Mouse (Mus musculus): ENCODE measurements at regions not wholly inside any gene's neighbourhood (a gene's known extent, or its start where the extent isn't known, plus 50 kb on each side); places are given as distances from the start of the nearest gene placed in this dataset.
A peak's percentile ranks its signal among the peaks of the same experiment; 100 is the strongest.

DNA sequence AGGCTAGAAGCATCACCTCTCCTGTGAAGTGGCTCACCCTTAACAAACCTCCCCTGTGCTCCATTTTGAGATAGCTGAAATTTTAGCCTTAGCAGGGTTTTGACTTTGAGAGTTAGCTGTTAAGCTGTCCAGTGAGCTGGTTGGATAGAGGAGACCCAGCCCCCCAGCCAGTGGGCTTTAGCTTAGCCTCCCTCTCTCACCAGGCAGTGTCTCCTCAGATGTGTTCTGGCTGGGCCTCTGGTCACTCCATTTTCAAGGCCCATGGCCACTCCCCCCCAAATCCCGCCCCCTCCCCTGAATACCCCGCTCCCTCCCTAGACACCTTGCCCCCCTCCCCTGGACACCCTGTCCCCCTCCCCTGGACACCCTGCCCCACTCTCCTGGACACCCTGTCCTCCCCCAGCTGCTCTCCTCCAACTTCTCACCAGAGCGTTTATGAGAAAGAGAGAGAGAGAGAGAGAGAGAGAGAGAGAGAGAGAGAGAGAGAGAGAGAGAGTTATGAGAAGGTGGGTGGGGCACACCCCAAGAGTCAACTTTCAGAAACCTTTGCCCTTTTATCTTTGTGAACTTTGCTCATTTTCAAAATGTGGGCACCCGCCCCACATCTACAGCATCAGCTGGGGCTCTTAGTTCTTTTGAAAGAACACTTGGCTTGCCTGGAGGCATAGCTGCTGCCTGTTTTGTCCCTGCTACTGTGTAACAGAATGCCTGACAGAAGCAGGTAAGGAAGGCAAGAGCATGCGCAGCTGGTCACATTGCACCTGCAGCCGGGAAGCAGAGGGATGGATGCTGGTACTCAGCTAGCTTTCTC, 161.3 kb downstream of the Gadd45g start:
- 28% methylated on average over 6 of the region's 6 CpGs for WGBS
- peak; percentile 35 for DNase-seq (ENCODE audit: low read depth, low spot score)

DNA sequence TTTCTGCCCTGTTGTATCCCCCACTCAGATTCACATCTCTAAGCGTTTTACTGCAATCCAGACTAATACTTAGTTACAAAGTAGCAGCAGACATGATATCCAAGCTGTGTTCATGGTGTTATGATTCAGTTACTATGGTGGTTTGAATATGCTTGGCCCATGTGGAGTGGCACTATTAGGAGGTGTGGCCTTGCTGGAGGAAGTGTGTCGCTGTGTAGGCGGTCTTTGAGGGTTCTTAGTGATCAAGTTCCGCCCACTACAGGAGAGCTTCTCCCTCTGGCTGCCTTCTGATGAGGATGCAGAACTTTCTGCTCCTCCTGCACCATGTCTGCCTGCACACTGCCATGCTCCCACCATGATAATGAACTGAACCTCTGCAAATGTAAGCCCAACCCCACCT, 162.8 kb downstream of the Gadd45g start:
- no peak for DNase-seq (ENCODE audit: low read depth, low spot score)
- WGBS, result 89% methylated on average over 4 of the region's 4 CpGs

DNA sequence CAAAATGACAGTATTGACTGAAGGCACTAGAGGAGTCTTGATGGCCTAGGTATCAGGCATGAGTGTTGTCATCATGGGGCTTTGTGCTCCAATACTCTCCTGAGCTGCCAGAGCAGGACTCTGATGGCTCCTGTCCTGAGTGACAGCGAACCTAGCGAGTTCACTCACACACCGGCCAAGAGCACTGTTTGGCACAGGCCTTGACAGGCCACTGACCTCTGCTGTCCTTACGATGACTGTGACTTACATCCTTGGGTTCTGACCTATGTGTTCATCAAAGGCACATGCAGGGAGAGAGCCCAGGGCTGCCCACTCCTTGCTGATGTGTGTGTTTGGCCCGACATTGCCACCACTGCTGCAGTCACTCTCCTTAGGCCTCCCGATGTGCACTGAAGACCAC, 163.3 kb downstream of the Gadd45g start:
- no peak for DNase-seq (ENCODE audit: low read depth, low spot score)
- 92% methylated on average over 6 of the region's 6 CpGs for WGBS

DNA sequence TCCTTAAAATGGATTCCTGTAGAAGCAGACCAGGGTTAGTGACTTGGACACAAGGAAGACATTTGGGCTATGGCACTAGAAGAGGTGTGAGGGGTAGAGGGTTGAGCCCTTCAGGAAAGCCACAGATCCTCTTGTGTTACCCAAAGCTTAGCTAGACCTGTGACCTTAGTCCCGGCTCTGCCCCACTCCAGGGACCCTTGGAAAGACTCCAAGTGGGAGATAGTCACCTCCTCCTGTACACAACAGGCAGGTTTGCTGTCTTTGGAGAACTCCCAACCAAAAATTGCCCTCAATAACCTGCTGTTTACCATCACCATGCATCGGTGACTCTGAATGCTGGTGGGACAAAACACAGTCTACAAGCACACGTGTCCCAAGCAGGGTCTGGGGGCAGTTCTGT, 164.5 kb downstream of the Gadd45g start:
- DNase-seq (ENCODE audit: low read depth, low spot score), result no peak
- 46% methylated on average over 3 of the region's 3 CpGs for WGBS

DNA sequence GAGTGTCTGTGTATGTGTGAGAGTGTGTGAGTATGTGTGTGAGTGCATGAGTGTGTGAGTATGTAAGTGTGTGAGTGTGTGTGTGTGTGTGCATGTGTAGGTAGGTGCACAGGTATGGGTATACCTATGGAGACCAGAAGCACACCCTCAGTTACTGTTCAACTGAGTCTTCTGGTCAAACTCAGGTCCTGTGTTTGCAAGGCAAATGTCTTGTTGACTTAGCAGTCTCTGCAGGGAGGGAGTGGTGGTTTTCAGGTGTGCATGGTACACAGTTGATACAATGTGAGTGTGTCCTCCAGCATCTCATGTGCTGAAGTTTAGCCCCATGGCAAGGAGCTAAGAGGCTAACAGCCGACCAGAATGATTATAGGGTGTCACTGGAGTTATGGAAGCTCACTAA, 166.7 kb downstream of the Gadd45g start:
- WGBS, result 26% methylated on average over 1 of the region's 1 CpGs
- DNase-seq (ENCODE audit: low read depth, low spot score), result no peak

DNA sequence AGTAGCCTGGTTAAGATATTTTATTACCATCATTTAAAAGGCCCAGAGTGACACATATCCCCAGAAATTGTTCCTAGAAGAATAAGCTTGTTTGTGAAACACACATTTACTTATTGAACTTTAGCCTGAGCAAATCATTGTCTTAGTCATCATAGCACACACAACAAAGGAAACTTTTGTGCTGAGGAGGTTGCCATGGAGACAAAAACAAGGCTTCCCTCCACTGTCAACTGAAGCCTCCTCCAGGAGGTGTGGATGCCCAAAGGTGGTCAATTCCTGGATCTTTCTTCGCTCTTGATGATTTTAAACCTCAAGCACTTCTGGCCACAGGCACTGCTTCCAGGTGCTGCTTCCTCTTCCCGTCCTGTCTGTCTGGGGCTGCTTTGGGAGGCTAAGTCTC, 167.3 kb downstream of the Gadd45g start:
- peak; percentile 57 for DNase-seq (ENCODE audit: low read depth, low spot score)
- whole genome bisulfite sequencing, result 34% methylated on average over 2 of the region's 2 CpGs

DNA sequence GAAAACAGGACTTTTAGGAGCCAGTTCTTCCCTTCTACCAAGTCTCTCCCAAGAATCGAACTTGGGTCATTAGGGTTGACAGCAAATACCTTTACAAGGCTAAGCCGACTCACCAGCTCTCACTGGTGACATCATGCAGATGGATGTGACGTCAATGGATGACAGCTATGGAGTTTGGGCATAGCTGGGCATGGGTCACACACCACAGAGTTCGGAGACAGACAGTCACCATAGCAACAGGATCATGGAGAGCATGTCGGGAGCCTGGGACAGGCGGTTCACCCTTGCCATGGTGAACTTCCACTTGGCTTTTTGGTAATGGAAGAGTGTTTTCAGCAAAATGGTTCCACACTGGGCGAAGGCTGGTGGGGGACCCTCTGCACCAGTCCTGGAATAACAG, 168.1 kb downstream of the Gadd45g start:
- 87% methylated on average over 7 of the region's 7 CpGs for WGBS
- no peak for DNase-seq (ENCODE audit: low read depth, low spot score)

DNA sequence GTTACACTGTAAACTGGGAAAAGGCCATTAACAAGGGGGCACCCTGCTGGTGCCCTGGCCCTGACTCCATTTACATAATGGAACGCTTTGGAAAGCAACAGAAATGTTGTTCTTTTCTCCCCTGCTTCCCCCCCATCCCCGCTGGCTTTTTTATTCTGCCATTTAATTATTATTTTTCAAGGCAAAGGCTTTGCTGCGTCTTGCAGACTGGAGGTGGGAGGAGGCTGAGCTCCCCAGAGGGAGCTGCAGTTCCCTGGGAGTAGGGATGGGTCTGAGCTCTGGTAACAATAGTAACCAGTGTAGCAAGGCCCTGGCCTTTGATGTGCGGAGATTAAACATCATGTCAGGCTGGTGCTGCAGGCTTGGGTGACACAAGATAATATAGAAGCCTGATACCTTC, 168.6 kb downstream of the Gadd45g start:
- DNase-seq (ENCODE audit: low read depth, low spot score), result no peak

DNA sequence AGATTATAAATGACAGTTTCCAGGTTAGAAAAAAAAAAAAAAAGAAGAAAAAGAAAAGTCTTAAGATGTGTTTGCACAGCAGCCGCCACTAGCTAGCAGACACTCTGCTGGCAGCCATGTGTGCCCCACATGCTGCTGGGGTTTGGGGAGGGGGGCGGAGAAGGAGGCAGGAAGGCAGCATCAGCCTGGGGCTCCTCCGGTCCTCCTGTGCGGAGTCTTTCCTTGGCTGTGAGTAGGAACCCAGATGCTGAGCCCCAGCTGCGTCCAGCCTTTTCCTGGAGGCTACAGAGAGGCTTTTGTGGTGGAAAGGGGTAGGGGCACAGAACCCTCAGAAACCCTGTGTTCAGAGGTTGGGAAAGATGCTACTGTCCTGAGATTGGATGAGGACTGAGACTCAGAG, 169.0 kb downstream of the Gadd45g start:
- 66% methylated on average over 5 of the region's 5 CpGs for WGBS
- no peak for DNase-seq (ENCODE audit: low read depth, low spot score)

More for the DNA sequence above, 168.6 kb downstream of the Gadd45g start:
- 72% methylated on average over 4 of the region's 4 CpGs for WGBS

DNA sequence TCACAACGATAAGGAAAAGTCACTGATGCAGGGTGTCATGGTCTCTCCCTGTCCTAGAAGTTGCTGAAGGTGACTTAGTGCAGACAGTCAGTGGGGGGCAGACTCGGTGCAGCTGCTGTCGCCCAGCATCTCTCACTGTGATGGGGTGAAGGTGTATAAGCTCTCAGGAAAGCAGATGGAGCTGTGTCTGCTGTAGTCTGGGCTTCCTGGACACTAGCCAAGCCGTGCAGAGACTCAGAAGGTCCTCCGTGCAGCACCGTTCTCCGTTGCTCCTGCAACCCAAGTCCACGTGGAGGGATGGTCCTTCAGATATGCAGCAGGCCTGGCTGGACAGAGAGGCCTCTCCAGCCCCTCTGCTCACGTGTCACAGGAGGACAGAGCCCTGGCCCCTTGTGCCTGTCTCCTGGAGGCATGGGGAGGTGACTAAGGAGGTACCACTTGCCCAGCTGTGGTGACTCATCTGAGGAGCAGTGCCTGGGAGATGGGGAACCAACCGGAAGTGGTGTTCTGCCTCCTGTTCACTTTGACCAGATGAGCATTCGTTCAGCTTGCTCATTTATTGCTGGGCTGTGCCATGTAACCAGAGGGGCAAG, 171.2 kb downstream of the Gadd45g start:
- 70% methylated on average over 11 of the region's 11 CpGs for WGBS
- no peak for DNase-seq (ENCODE audit: low read depth, low spot score)

DNA sequence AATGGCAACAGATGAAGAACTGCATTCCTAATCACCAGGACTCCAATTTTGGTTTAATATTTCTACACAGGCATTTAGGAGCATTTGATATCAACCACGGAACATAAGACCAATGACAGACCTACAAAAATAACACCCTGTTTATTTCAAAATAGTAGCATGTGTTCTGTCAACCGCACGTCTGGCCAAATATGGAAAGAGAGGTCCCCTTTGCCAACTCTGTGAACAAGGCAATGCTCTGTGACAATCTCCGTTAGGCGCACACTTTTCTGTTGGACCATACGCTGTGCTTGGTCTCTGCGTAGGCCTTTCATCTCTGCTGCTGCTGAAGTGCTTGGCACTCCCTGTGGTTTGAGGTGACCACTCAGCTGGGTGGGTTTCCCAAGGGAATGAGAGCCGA, 173.2 kb downstream of the Gadd45g start:
- DNase-seq (ENCODE audit: low read depth, low spot score), result no peak
- WGBS, result 95% methylated on average over 8 of the region's 8 CpGs

DNA sequence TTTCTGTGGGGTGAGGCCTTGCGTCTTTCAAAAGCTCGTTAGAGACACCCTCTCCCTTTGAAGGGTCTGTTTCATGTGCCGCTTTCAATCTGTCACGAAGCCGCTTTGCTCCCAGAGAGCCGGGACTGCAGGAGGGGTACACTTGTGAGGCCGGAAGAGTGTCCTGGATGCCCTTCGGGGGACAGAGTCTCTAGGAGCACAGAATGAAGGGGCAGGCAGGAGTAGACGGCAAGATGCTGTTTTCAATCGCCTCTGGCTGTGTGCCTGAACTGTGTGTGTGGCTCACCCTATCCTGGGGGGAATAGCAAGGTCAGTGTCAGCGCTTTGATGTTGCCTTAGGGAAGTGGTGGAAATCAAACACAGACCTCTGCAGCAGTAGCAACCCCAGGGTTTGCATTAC, 174.7 kb downstream of the Gadd45g start:
- DNase-seq (ENCODE audit: low read depth, low spot score), result no peak
- 85% methylated on average over 11 of the region's 11 CpGs for WGBS

DNA sequence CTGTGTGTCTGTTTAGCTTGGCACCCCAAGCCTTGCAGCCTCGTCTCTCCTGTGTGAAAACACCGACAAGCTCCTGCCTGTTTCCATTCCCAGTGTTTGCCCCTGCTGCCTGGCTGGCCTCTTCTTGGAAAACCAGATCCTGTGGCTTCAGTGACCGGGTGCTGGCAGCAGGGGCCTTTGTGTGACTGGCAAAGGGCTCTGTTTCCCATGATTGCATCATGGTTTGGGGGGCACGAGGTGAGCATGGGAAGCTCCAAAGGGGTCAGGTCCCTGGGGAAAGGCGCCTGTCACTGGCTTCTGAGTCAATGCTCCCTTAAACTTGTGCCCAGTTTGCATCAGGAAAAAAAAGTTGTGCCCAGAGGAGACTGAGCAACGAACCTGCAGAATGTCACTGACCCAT, 175.3 kb downstream of the Gadd45g start:
- no peak for DNase-seq (ENCODE audit: low read depth, low spot score)
- 76% methylated on average over 6 of the region's 6 CpGs for WGBS

DNA sequence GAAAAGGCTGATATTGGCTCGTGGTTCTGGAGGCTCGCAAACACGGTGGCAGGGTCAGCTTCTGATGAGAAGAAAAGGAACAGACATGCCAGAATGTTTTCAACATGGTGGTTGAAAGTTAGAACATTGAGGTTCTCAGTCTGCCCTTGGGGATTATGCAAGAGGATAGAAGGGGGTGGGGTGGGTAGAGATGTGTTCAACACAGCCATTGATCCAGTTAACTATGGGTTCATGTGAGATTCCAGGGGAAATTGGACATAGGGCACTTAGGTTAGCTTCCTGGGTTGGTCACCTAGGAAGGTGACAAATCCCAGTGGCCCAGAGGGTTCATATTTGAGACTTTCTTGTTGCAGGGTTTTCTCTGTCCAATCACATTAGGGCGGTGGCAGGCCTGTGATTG, 176.1 kb downstream of the Gadd45g start:
- no peak for DNase-seq (ENCODE audit: low read depth, low spot score)
- WGBS, result 84% methylated on average over 4 of the region's 4 CpGs

DNA sequence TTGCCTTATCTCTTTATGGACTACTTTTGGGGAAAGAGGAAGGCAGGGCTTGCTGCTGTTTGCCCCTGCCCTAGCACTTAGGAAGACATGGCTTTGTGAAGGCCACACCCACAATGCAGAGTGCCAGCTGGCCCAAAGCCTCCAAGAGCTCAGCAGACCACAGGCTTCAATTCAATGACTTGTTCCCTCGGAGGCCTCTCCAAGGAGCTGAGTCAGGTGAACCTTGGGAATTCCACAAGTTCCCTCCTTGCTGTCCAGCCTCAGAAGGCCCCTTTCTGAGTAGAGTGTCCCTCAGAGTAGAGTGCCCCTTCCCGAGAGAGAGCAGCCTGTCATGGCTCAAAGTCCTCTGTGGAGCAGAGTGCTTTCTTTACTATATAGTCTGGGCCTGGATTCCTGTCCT, 177.9 kb downstream of the Gadd45g start:
- peak; percentile 50 for DNase-seq (ENCODE audit: low read depth, low spot score)
- WGBS, result 4% methylated on average over 2 of the region's 2 CpGs

DNA sequence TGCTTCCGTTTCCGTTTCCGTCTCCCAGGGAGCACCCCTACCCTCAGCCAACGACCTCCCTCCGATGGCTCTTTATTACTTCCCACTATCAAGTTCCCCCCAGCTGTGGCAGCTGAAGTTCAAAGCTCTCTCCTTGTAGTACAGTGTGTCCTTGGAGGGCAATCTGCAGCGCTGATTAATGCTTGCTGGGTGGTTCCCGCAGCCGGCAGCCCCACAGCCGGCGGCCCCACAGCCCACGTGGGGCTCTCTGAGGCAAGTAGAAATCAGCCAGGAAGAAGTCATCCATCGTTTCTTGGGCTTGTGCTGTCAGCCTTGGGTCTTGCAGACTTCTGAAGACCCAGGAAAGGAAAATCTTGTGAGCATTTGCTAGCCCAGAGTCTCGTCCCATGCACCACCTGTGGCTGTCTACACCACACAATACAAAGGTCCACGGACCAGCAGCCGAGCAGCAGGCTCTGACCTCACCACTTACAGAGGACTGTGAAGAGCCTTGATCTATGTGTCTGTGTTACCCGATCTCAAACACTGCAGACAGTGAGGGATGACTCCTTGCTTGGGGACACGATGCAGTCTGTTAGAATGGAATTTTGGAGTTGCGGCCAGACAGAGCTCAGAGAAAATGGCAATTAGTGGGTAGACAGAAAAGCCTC, 178.5 kb downstream of the Gadd45g start:
- 21% methylated on average over 18 of the region's 18 CpGs for WGBS
- DNase-seq (ENCODE audit: low read depth, low spot score), result no peak

DNA sequence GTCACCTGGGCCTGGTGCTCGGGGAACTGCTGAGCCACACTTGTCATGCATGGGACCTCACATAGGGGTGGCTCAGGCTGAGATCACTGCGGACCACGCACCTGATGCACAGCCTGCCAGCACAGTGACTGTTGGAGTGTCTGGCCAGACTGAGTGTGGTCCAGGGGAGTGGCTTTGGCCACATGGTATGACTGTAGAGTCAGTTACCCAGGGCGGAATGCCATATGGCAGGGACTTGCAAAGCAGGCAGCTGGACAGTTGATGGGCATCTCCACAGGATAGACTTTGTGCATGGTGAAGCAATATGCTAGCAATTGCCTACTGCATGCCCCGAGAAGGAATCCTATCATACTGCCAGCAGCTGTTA, 179.0 kb downstream of the Gadd45g start:
- no peak for DNase-seq (ENCODE audit: low read depth, low spot score)
- 74% methylated on average over 5 of the region's 5 CpGs for WGBS

DNA sequence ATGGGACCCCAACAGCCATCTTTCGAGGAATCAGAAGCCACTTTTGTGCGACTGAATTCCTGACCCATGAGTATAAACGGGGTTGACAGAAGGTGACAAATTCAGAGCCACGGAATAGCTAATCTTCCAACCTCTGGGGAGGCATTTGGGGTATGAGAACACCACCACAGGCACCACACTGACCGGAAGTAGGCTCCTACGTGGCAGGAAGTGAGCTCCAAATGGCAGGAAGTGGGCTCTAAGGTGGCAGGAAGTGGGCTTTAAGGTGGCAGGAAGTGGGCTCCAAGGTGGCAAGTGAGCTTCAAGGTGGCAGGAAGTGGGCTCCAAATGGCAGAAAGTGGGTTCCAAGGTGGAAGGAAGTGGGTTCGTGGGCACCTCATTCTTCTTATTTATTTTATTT, 179.8 kb downstream of the Gadd45g start:
- no peak for DNase-seq (ENCODE audit: low read depth, low spot score)
- WGBS, result 92% methylated on average over 7 of the region's 7 CpGs

DNA sequence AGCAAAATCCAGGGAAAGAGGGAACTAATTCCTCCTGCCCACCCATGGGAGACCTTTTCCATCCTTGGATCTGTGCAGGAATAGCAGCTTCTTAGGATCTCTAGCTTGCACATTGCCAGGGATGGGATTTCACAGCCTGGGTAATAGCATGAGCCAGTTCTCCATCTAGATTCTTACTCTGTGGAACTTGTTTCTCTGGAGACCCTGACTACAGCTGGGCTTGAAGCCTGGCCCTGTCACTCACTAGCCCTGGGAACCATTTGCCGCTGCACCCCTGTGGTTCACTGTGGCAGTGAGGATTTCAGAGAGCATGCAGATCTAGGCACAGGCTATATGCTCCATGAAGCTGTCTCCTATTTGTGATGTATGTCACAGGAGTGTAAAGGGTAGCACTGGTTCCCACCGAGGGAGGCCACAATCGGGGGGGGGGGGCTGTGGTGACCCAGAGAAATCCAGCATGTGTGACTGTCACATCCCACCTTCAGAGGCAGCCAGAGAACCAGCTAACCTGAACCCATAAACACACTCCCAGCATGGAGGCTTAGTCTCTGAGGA, 183.5 kb downstream of the Gadd45g start:
- no peak for DNase-seq (ENCODE audit: low read depth, low spot score)
- 84% methylated on average over 3 of the region's 3 CpGs for WGBS

DNA sequence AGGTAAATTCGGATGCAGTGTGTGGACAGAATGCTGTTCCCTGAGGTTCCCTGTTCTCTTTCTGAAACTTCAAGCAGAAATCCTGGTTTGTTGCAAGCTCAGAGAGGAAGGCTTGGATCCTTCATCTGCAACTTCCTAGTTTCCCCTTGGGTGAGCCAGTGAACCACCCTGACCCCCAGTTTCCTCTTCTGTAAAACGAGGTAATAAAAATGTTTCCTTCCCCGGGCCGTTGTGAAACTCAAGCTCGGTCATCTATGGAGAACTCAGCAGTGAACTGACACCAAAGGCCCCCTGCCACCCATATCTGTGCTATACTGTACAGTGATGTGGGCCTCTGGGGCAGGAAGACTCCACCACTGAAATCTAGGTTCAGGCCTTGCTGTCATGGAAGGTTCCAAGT, 185.0 kb downstream of the Gadd45g start:
- no peak for DNase-seq (ENCODE audit: low read depth, low spot score)
- 41% methylated on average over 5 of the region's 5 CpGs for WGBS

DNA sequence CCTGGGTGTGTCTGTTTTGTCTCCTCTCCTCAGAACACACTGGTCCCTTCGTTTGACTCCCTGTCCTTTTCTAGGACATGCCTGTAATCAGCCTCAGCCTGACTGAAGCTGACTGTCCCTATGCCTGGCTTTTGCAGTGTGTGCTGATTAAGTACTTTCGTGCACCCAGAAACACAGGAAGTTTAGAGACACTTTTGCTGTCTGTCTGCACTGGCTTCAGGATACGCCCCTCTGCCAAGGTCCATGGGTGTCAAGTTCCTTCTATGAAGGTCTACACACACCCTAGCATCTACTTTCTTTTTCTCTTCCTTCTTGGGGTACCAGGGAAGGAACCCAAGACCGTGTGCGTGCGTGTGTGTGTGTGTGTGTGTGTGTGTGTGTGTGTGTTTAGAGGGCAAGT, 189.3 kb downstream of the Gadd45g start:
- WGBS, result 27% methylated on average over 6 of the region's 6 CpGs
- DNase-seq (ENCODE audit: low read depth, low spot score), result no peak
